Mouse (Mus musculus) ES-E14 (cell line): ENCODE results near the gene Dzip1l.

Source experiments
- CHD2 ChIP-seq: IDR thresholded peaks from 2 replicates; pipeline ENCODE4 v1.6.1; 2014; ENCODE audit warnings: mild to moderate bottlenecking, low read depth, low read length, inconsistent platforms
- ZC3H11A ChIP-seq: IDR thresholded peaks from 2 replicates; pipeline ENCODE4 v1.6.1; 2012; ENCODE audit warnings: low read depth, mild to moderate bottlenecking, inconsistent platforms, low read length, borderline replicate concordance
- ZNF384 ChIP-seq: IDR thresholded peaks from 2 replicates; pipeline ENCODE4 v1.6.1; 2012; ENCODE audit warnings: low read depth, low read length, inconsistent platforms

DNA sequence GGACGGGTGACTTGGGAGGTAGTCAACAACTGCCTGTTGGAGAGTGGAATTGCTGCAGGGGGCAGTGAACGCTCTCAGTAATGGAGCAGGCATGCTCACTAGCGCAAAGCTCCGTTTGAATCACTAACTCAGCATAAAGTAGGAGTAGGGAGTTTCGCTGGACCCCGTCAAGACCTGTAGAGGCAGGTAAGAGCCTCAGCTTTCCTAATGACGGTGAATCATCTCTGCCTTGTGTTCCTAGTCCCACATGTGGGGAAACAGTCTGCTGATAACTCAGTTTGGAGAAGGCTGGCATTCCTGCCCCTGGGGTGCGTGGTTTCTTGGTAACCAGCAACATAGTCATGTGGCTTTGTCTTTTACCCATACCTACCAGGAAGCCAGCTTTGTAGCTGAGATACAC, 3.0 kb downstream of the Dzip1l start:
- TF ChIP-seq ZC3H11A (no peak), CHD2 (no peak), ZNF384 (no peak)
